Mouse (Mus musculus) midbrain, postnatal 0 days (tissue): ENCODE measurements around the gene Tmem126b. TPM values are rescaled to one million over a fixed set of nuclear protein-coding genes. Genes with fewer than 3 reads are reported as not detected.

Experiments used
- ATAC-seq: fragments of 200-750 bp; cut with Nextera tagmentation; 2 replicates; pipeline ENCODE4 v1.8.0; 2017; ENCODE audit warnings: moderate number of reproducible peaks, mild to moderate bottlenecking, moderate TSS enrichment, moderate library complexity; ENCODE audit not compliant: low FRiP score
- DNase-seq: peaks from one replicate; pipeline ENCODE4 v3.0.0-alpha.2; 2015; ENCODE audit warnings: low spot score
- H3K27ac ChIP-seq: fragments of 300-500 bp; sonication (generic); 2 replicates; pipeline ENCODE4 v1.5.1; 2014; ENCODE audit warnings: low read depth, mild to moderate bottlenecking, low read length, mixed read lengths
- H3K27me3 ChIP-seq: fragments of 300-500 bp; sonication (generic); 2 replicates; pipeline ENCODE4 v1.6.1; 2014; ENCODE audit warnings: low read length, control low read depth, mixed read lengths; ENCODE audit not compliant: insufficient read depth
- H3K36me3 ChIP-seq: fragments of 300-500 bp; sonication (generic); 2 replicates; pipeline ENCODE4 v1.6.1; 2014; ENCODE audit warnings: low read length, control low read depth, mixed read lengths; ENCODE audit not compliant: insufficient read depth
- H3K4me1 ChIP-seq: fragments of 300-500 bp; sonication (generic); 2 replicates; pipeline ENCODE4 v1.6.1; 2014; ENCODE audit warnings: mild to moderate bottlenecking, control low read depth, antibody characterized with exemption, low read length, mixed read lengths; ENCODE audit not compliant: insufficient read depth
- H3K4me2 ChIP-seq: fragments of 300-500 bp; sonication (generic); 2 replicates; pipeline ENCODE4 v1.6.1; 2014; ENCODE audit warnings: low read depth, mild to moderate bottlenecking, low read length, mixed read lengths; ENCODE audit not compliant: poor library complexity, severe bottlenecking
- H3K4me3 ChIP-seq: fragments of 300-500 bp; sonication (generic); 2 replicates; pipeline ENCODE4 v1.5.1; 2014; ENCODE audit warnings: low read depth, mild to moderate bottlenecking, low read length, moderate library complexity
- H3K9ac ChIP-seq: fragments of 300-500 bp; sonication (generic); replicated peaks from 2 replicates; pipeline ENCODE4 v1.6.1; 2014; ENCODE audit warnings: mild to moderate bottlenecking, low read length, moderate library complexity, mixed read lengths; ENCODE audit not compliant: poor library complexity, severe bottlenecking
- H3K9me3 ChIP-seq: fragments of 300-500 bp; sonication (generic); 2 replicates; pipeline ENCODE4 v1.6.1; 2016; ENCODE audit warnings: low read length, control low read depth
- CTCF ChIP-seq: IDR thresholded peaks from 2 replicates; pipeline ENCODE4 v1.5.1; 2016; ENCODE audit warnings: antibody characterized with exemption, mild to moderate bottlenecking
- WGBS: fragments of 180-500 bp; shearing (Covaris S2); extraction: QIAGEN DNeasy Blood & Tissue Kit; methylation state at CpG from one replicate; pipeline ENCODE4 v1.1.7; 2014; 5-methylcytosine and 5-hydroxymethylcytosine counted together
- polyA plus RNA-seq: library from polyadenylated mRNA; unstranded; fragments of >200 nt; fragmentation: Nextera tagmentation; extraction: Ambion mirVana; gene quantifications from 2 replicates; pipeline ENCODE4 v1.2.1, GENCODE M21; 2015
- total RNA-seq: library from RNA; depleted of rRNA; stranded (reverse); fragments of >200 nt; gene quantifications from 2 replicates; pipeline ENCODE4 v1.2.3, GENCODE M21; 2014; rRNA removed

Tmem126b gene
- 15.1 and 19.0 TPM in 2 replicates for total RNA-seq
- polyA plus RNA-seq: 25.6 and 28.9 TPM in 2 replicates

GRCm38 (mm10) chr7:90475793-90476312 is at the start of gene Tmem126b:
Tmem126b (minus strand) TSS chr7:90476001.
- H3K4me1 ChIP-seq: 0 out of 2 replicates have a peak, but pooled peaks cover 4% of the 10 kb centered on the region
- peak within 1 kb of the TSS; percentile 81 for H3K9ac ChIP-seq
- no peaks in the 10 kb centered on the region for H3K36me3 ChIP-seq
- peak; percentile 100 for ATAC-seq
- H3K4me3 ChIP-seq: peak within 1 kb of the TSS; percentile 65
- H3K27me3 ChIP-seq: no peaks in the 10 kb centered on the region
- no peaks in the 10 kb centered on the region for H3K9me3 ChIP-seq
- TF ChIP-seq CTCF: no peak
- DNase-seq: peak; percentile 98
- WGBS: 0% methylated on average over 36 of the region's 36 CpGs
- H3K4me2 ChIP-seq: peak within 1 kb of the TSS; percentile 76
- peak within 1 kb of the TSS; percentile 93 for H3K27ac ChIP-seq

- DNase-seq (peak; percentile 76), ATAC-seq (no peak)
- no peak overlapping the region for H3K27ac ChIP-seq
- H3K36me3 ChIP-seq: no peaks in the 10 kb centered on the region
- H3K4me2 ChIP-seq: no peak overlapping the region
- H3K9ac ChIP-seq: no peak overlapping the region
- no peak overlapping the region for H3K4me3 ChIP-seq
- peak; percentile 80 for TF ChIP-seq CTCF
- H3K4me1 ChIP-seq: no peaks in the 10 kb centered on the region
- H3K9me3 ChIP-seq: no peaks in the 10 kb centered on the region
- no peaks in the 10 kb centered on the region for H3K27me3 ChIP-seq
Measured at GRCm38 (mm10) chr7:90512293-90512692, 36.5 kb upstream of the Tmem126b start.

GRCm38 (mm10) chr7:90508124-90508523 is 32.3 kb upstream of the Tmem126b start:
- peak; percentile 67 for TF ChIP-seq CTCF
- H3K9me3 ChIP-seq: no peaks in the 10 kb centered on the region

GRCm38 (mm10) chr7:90482607-90483006 is 6.8 kb upstream of the Tmem126b start:
- 90% methylated on average over 2 of the region's 2 CpGs for WGBS
- TF ChIP-seq CTCF: no peak

More at GRCm38 (mm10) chr7:90508124-90508523, 32.3 kb upstream of the Tmem126b start:
- H3K27me3 ChIP-seq: no peaks in the 10 kb centered on the region
- no peak overlapping the region for H3K4me3 ChIP-seq
- no peaks in the 10 kb centered on the region for H3K36me3 ChIP-seq
- H3K9ac ChIP-seq: no peak overlapping the region
- ATAC-seq: no peak
- H3K4me1 ChIP-seq: no peaks in the 10 kb centered on the region
- H3K4me2 ChIP-seq: no peak overlapping the region
- H3K27ac ChIP-seq: no peak overlapping the region
- WGBS: 73% methylated on average over 3 of the region's 3 CpGs
- DNase-seq: peak; percentile 18

GRCm38 (mm10) chr7:90476313-90477245 is 778 bp upstream of the Tmem126b start, which contains the start of gene Dlg2:
Dlg2 (plus strand) TSS chr7:90476672.
- Histone ChIP-seq H3K36me3 (no peaks in the 10 kb centered on the region), H3K9ac (peak within 1 kb of the TSS; percentile 81), H3K4me2 (peak within 1 kb of the TSS; percentile 76), H3K27me3 (no peaks in the 10 kb centered on the region), H3K9me3 (no peaks in the 10 kb centered on the region), H3K4me3 (peak within 1 kb of the TSS; percentile 65), H3K4me1 (0 out of 2 replicates have a peak, but pooled peaks cover 4% of the 10 kb centered on the region), H3K27ac (peak within 1 kb of the TSS; percentile 93)
- no peak for TF ChIP-seq CTCF
- under 1% methylated on average over 32 of the region's 32 CpGs for WGBS
- DNase-seq (peak; percentile 61), ATAC-seq (peak; percentile 80)

More at GRCm38 (mm10) chr7:90482607-90483006, 6.8 kb upstream of the Tmem126b start:
- Histone ChIP-seq H3K27ac (no peak overlapping the region), H3K9me3 (no peaks in the 10 kb centered on the region), H3K36me3 (no peaks in the 10 kb centered on the region), H3K4me3 (no peak overlapping the region), H3K4me1 (no peaks in the 10 kb centered on the region), H3K4me2 (no peak overlapping the region), H3K27me3 (no peaks in the 10 kb centered on the region), H3K9ac (no peak overlapping the region)
- DNase-seq: no peak
- ATAC-seq: no peak
